Mouse (Mus musculus): ENCODE measurements around the gene Clstn2. TPM values are rescaled to one million over a fixed set of nuclear protein-coding genes. Genes with fewer than 3 reads are reported as not detected.

Clstn2 gene
- total RNA-seq, 2 experiments from 2014 or later: 99.9 to 101 TPM

DNA sequence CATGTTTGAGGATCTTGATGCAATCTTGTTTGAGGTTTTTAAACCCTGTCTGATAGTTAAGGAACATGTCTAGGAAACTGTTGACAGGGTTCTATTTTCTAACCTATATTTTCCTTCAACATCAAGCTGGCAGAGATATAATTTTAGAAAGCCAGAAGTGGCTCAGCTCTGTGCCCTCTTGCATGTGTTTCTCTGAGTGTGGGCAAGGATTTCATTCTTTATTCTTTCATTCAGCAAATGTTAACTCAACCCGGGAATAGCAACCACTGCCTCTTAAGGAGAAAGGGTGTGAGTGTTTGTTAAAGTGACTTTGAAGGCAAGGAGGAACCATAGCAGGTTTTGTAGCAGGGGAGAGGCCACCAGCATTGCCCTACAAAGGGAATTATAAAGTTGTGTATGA is 337.7 kb downstream of the Clstn2 start:
- DNase-seq: no peak
- intact Hi-C loops (cut with DNase I): no loop called here

DNA sequence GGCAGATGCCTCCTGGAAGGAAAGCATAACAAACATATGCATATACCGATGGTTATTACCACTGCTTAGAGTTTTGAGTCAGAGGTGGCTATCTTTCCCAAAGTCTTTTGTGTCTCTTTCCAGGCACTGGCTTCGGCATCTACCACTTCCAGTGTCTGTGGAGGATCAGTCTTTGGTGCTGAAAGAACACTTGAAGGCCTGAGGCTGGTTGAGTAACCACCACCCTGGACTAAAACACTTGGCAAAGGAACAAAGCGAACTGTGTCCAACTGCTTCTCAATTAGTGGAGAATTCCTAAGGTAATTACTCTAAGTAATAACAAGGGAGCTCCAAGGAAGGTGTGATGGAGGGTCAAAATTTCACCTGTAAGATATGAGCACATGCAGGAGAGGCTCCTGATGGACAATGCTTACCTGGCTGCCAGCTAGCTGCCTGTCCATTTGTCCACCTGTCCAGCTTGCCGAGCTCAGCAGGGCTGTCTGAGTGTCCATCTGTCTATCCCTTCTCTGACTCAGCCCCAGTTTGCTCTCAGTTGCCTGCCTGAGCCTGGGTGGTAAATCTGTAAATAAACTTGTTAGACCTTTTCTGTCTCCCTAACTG is 346.1 kb downstream of the Clstn2 start:
- DNase-seq: no peak

GRCm38 (mm10) chr9:97685664-97686063 is 347.3 kb downstream of the Clstn2 start:
- intact Hi-C loops (cut with DNase I): no loop called here
- peak; percentile 88 for DNase-seq

More for the DNA sequence above, 346.1 kb downstream of the Clstn2 start:
- intact Hi-C loops (cut with DNase I): no loop called here

DNA sequence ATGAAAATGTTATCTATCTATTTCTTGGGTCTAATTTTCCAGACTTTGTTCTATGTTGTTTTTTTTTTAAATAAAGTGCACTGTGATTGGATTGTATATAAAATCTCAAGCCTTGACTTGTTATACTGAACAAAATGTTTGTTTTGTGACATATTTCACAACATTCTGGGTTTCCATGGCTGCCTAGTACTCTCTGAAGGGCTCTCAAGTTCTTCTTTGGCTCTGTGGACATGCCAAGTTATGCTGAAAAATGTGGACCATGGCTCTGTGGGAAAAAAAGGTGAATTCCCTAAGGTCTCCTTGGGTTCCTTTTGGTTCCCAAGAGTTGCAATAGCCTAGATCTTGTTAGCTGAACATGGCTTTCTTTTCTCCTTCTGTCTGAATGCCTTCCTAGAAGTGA is 353.1 kb downstream of the Clstn2 start:
- DNase-seq: no peak
- intact Hi-C loops (cut with DNase I): no loop called here

- no peak for DNase-seq
- intact Hi-C loops (cut with DNase I): no loop called here
These were observed 353.9 kb downstream of the Clstn2 start for GRCm38 (mm10) chr9:97679106-97679505.

GRCm38 (mm10) chr9:97677075-97677474 is 355.9 kb downstream of the Clstn2 start:
- intact Hi-C loops (cut with DNase I): no loop called here
- DNase-seq: no peak

GRCm38 (mm10) chr9:97672681-97673080 is 360.3 kb downstream of the Clstn2 start:
- intact Hi-C loops (cut with DNase I): no loop called here
- DNase-seq: peak; percentile 55

DNA sequence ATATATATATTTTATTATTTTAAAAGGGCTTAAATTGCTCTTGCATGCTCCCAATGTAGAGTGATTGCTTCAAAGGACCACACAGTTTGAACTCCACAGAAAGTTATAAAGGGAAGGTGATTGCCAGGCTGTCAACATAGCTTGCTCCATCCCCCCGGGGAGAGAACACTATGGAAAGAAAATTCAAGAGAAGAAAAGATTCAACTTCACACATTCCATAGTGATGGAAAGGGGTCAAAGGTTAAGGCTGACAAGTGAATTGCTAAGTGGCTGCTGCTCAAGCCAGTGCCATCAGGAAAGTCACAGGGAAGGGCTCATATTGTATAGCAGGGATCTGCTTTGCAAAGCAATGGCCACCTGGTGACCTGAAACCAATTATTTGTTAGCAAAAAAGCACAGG is 360.8 kb downstream of the Clstn2 start:
- intact Hi-C loops (cut with DNase I): no loop called here
- no peak for DNase-seq

GRCm38 (mm10) chr9:97670666-97671065 is 362.3 kb downstream of the Clstn2 start:
- DNase-seq: no peak
- intact Hi-C loops (cut with DNase I): no loop called here

DNA sequence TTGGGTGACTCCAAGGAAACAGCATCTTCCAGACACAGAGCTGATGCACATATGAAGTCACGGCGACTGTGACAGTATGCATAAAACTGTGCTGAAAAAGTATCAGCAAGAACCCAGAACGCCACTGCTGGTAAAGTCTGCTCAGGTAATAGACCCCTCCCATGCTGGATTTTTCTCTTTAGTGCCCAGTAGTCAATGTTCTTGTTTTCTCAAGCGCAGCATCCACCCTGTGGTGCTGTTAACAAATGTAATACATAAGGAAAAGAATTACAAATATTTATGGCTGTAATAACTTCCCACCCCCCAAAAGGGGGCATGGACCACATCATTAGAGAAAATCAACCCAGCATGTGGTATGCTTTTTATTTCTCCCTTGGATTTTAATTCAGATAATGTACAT is 372.0 kb downstream of the Clstn2 start:
- no peak for DNase-seq
- intact Hi-C loops (cut with DNase I): no loop called here

GRCm38 (mm10) chr9:97658736-97659135 is 374.2 kb downstream of the Clstn2 start:
- intact Hi-C loops (cut with DNase I): no loop called here
- DNase-seq: no peak

GRCm38 (mm10) chr9:97648409-97648808 is 384.6 kb downstream of the Clstn2 start:
- intact Hi-C loops (cut with DNase I): no loop called here
- DNase-seq: peak; percentile 35

GRCm38 (mm10) chr9:97645746-97646145 is 387.2 kb downstream of the Clstn2 start:
- intact Hi-C loops (cut with DNase I): no loop called here
- DNase-seq: no peak

DNA sequence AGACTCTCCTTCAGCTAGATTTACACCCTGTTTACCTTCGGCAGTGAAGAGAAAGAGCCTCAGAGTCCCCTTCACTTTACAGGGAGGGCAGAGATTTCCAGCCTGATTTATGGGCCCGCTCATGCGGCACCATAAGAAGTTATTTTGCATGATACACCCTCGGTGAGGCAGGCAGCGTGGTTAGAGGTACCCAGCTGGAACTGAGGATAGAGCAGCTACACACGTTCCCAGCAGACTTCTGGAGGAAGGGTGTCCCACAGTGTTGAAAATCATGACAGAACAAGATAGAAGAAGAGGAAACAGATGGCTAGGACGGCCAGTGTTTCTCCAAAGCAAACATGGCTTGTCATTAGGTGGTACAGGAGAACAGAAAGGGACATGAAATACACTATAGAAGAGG is 390.6 kb downstream of the Clstn2 start:
- intact Hi-C loops (cut with DNase I): no loop called here
- no peak for DNase-seq

GRCm38 (mm10) chr9:97639967-97640549 is 392.9 kb downstream of the Clstn2 start:
- peak; percentile 52 for DNase-seq
- intact Hi-C loops (cut with DNase I): no loop called here

DNA sequence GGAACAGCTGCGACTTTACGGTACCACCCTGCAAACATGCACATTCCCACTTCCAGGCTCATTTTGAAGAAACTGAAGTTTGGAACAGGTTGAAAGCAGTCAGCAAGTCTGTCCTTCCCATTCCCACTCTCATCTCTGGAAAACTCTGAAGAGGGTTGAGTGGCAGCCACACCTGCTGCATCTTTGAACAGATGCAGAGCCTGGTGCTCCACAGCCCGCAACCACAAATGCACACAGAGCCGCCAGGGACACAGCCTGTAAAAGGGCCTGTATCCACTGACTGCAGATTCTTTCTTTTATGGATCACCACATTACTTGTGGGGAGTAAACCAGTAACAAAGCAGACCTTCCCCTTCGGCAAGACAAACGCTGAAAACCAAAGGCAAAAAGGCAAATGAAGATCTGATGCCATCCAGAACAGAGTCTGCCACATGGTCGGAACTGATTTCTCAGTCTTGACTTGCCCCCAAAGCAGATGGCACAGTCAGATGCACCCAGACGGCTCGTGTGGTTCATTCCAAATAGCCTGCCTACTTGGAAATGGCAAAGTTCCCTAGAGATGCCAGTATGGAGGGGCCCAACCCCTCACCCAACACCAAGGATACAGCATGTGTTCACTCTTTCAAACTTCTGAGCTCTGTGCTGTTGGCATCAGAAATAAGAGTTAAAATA is 394.2 kb downstream of the Clstn2 start:
- intact Hi-C loops (cut with DNase I): no loop called here
- DNase-seq: peak; percentile 49

DNA sequence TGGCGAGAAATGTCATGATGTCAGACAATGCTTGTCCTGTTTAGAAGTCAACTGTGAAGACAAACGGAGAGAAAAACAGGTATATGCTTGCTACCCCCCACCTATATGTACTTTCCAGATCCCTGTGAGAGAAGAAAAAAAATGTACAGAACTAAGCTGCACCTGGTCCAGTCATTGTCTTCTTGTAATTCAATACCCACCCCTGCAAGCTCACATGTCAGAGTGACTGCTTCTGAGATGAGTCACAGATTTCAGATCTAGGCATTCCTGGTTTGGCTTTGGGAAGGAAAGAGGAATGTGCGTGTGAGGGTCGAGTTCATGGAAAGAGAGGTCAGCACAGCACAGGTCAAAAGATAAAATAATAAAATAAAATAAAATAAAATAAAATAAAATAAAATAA is 397.6 kb downstream of the Clstn2 start:
- intact Hi-C loops (cut with DNase I): no loop called here
- no peak for DNase-seq

- DNase-seq: no peak
- intact Hi-C loops (cut with DNase I): no loop called here
These were observed 398.1 kb downstream of the Clstn2 start for GRCm38 (mm10) chr9:97634831-97635230.

- DNase-seq: no peak
- intact Hi-C loops (cut with DNase I): loop anchor here (10.0 kb wide), 1 partner anchor 324 kb away; no protein-coding TSS in a partner anchor
These were observed 403.8 kb downstream of the Clstn2 start for GRCm38 (mm10) chr9:97629180-97629579.

DNA sequence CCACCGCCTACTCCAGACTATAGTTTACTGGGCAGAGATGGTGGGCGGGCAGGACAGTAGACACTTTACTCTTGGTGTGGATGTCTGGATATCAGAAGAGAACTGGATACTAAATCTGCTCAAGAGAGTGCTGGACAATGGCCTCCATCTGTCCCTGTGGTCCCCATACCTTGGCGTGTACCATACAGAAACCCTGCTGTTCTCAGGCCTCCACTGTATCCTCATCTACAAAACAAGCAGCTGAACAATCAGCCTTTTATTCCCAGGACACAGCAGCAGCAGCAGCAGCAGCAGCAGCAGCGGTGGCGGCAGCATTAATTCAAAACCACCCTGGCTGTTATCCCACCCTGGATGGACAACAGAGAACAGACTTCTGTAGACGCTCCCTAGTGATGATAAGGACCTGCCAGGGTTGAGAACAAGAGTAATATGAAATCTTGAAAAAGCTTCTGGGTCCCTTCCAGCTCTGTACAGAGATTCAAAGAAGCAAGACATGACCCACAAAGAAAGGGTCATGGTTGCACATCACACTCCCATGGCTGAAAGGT is 404.5 kb downstream of the Clstn2 start:
- DNase-seq: no peak
- intact Hi-C loops (cut with DNase I): loop anchor here (10.0 kb wide), 1 partner anchor 324 kb away; no protein-coding TSS in a partner anchor

GRCm38 (mm10) chr9:97627916-97628315 is 405.1 kb downstream of the Clstn2 start:
- intact Hi-C loops (cut with DNase I): loop anchor here (10.0 kb wide), 1 partner anchor 323 kb away; no protein-coding TSS in a partner anchor
- no peak for DNase-seq

DNA sequence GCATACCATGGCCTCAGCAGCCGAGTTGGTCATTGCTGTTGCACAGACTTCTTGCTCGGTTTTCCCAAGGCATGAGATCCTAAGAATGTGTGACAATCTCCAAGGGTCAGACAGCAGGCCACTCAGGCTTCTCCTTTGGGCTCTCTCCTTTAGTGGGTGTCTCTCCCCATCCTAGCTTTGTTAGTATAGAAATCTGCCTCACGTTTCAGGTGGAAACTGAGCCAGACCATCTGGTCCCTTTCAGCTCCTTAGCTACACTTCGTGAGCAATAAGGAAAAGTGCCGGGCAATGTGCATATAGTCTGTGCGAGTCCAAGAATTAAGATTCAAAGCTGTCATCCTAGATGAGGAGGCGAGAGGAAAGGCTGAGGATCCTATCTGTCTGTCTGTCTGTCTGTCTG is 422.4 kb downstream of the Clstn2 start:
- no peak for DNase-seq
- intact Hi-C loops (cut with DNase I): no loop called here

All from left cerebral cortex, postnatal 4 days (tissue).